Mouse (Mus musculus): ENCODE data around the gene Acot6. TPM values are rescaled to one million over a fixed set of nuclear protein-coding genes. Genes with fewer than 3 reads are reported as not detected.

Acot6 gene
- 21.9 TPM for polyA plus RNA-seq (2014; fragmentation: Illumina TruSeq; extraction: RNeasy Lipid Tissue Mini Kit (QIAGEN cat#74804))

GRCm38 (mm10) chr12:84100604-84101492 lies at the start of gene Acot6:
Gene Acot6 (plus strand): TSS chr12:84100654.

GRCm38 (mm10) chr12:84051937-84052474 lies 48.4 kb upstream of the Acot6 start, which contains the start of gene Acot3:
Gene Acot3 (plus strand): TSS chr12:84052144.

GRCm38 (mm10) chr12:84068986-84069385 lies 31.5 kb upstream of the Acot6 start, which contains the start of gene Acot5:
Gene Acot5 (plus strand): TSS chr12:84069325.

GRCm38 (mm10) chr12:84114153-84114994 lies 13.9 kb downstream of the Acot6 start, which contains the start of gene Dnal1:
Gene Dnal1 (plus strand): TSS chr12:84114366.

GRCm38 (mm10) chr12:84147954-84148621 lies 47.6 kb downstream of the Acot6 start, which contains the start of gene Pnma1:
Gene Pnma1 (minus strand): TSS chr12:84148489.

Other genes with a start within 250 kb of the Acot6 start
- gene Numb, start 178.7 kb upstream of the Acot6 start, polyA plus RNA-seq (2014; fragmentation: Illumina TruSeq; extraction: RNeasy Lipid Tissue Mini Kit (QIAGEN cat#74804)): 20.8 TPM
- 2.6 TPM for gene Riox1, start 150.0 kb upstream of the Acot6 start, polyA plus RNA-seq (2014; fragmentation: Illumina TruSeq; extraction: RNeasy Lipid Tissue Mini Kit (QIAGEN cat#74804))
- gene Heatr4, start 115.8 kb upstream of the Acot6 start, polyA plus RNA-seq (2014; fragmentation: Illumina TruSeq; extraction: RNeasy Lipid Tissue Mini Kit (QIAGEN cat#74804)): not detected
- gene Acot2, start 112.8 kb upstream of the Acot6 start, polyA plus RNA-seq (2014; fragmentation: Illumina TruSeq; extraction: RNeasy Lipid Tissue Mini Kit (QIAGEN cat#74804)): 5.5 TPM
- 55.7 TPM for gene Acot1, start 91.2 kb upstream of the Acot6 start, polyA plus RNA-seq (2014; fragmentation: Illumina TruSeq; extraction: RNeasy Lipid Tissue Mini Kit (QIAGEN cat#74804))
- 0.34 TPM for gene Acot4, start 62.3 kb upstream of the Acot6 start, polyA plus RNA-seq (2014; fragmentation: Illumina TruSeq; extraction: RNeasy Lipid Tissue Mini Kit (QIAGEN cat#74804))
- not detected for gene Gm49366, start 61.7 kb upstream of the Acot6 start, polyA plus RNA-seq (2014; fragmentation: Illumina TruSeq; extraction: RNeasy Lipid Tissue Mini Kit (QIAGEN cat#74804))
- gene Acot3, start 48.5 kb upstream of the Acot6 start, polyA plus RNA-seq (2014; fragmentation: Illumina TruSeq; extraction: RNeasy Lipid Tissue Mini Kit (QIAGEN cat#74804)): 0.88 TPM
- not detected for gene Acot5, start 31.3 kb upstream of the Acot6 start, polyA plus RNA-seq (2014; fragmentation: Illumina TruSeq; extraction: RNeasy Lipid Tissue Mini Kit (QIAGEN cat#74804))
- gene Dnal1, start 13.7 kb downstream of the Acot6 start, polyA plus RNA-seq (2014; fragmentation: Illumina TruSeq; extraction: RNeasy Lipid Tissue Mini Kit (QIAGEN cat#74804)): 53.8 TPM
- 0.31 TPM for gene Pnma1, start 47.8 kb downstream of the Acot6 start, polyA plus RNA-seq (2014; fragmentation: Illumina TruSeq; extraction: RNeasy Lipid Tissue Mini Kit (QIAGEN cat#74804))
- 11.2 TPM for gene Elmsan1, start 118.2 kb downstream of the Acot6 start, polyA plus RNA-seq (2014; fragmentation: Illumina TruSeq; extraction: RNeasy Lipid Tissue Mini Kit (QIAGEN cat#74804))
- gene Ptgr2, start 184.6 kb downstream of the Acot6 start, polyA plus RNA-seq (2014; fragmentation: Illumina TruSeq; extraction: RNeasy Lipid Tissue Mini Kit (QIAGEN cat#74804)): 60.1 TPM
- 35.3 TPM for gene Zfp410, start 216.2 kb downstream of the Acot6 start, polyA plus RNA-seq (2014; fragmentation: Illumina TruSeq; extraction: RNeasy Lipid Tissue Mini Kit (QIAGEN cat#74804))